Mouse (Mus musculus) G1E (cell line): ENCODE data around the gene Cntrob. TPM values are rescaled to one million over a fixed set of nuclear protein-coding genes. Genes with fewer than 3 reads are reported as not detected.
A peak's percentile ranks its signal among the peaks of the same experiment; 100 is the strongest.

Source experiments
- ATAC-seq: 2 replicates; pipeline ENCODE4 v1.8.0; 2016; ENCODE audit warnings: mild to moderate bottlenecking; ENCODE audit not compliant: insufficient number of reproducible peaks, poor library complexity, low FRiP score, severe bottlenecking; ENCODE audit errors: extremely low read depth
- DNase-seq: peaks from one replicate; pipeline ENCODE4 v3.0.0; 2012; ENCODE audit warnings: low spot score
- H3K27me3 ChIP-seq: 2 replicates; pipeline ENCODE4 v1.6.1; 2012; ENCODE audit warnings: mild to moderate bottlenecking, low read length, inconsistent platforms; ENCODE audit not compliant: insufficient read depth
- H3K36me3 ChIP-seq: replicated peaks from 2 replicates; pipeline ENCODE3; 2012; ENCODE audit warnings: mild to moderate bottlenecking, inconsistent platforms
- H3K4me1 ChIP-seq: 2 replicates; pipeline ENCODE4 v1.6.1; 2012; ENCODE audit warnings: low read depth, low read length, inconsistent platforms, mixed read lengths; ENCODE audit not compliant: insufficient read depth
- H3K4me3 ChIP-seq: 2 replicates; pipeline ENCODE4 v1.5.1; 2012; ENCODE audit warnings: low read depth, mild to moderate bottlenecking, inconsistent platforms, low read length, moderate library complexity, mixed read lengths
- H3K9me3 ChIP-seq: replicated peaks from 2 replicates; pipeline ENCODE4 v1.6.1; 2012; ENCODE audit warnings: inconsistent platforms
- CTCF ChIP-seq: IDR thresholded peaks from 2 replicates; pipeline ENCODE4 v1.5.1; 2012; ENCODE audit warnings: low read depth, low read length, inconsistent platforms, mixed read lengths
- GATA1 ChIP-seq: IDR thresholded peaks from 2 replicates; pipeline ENCODE4 v1.6.1; 2012; ENCODE audit warnings: borderline replicate concordance, low read length, inconsistent platforms, mixed read lengths
- GATA2 ChIP-seq: IDR thresholded peaks from 2 replicates; pipeline ENCODE4 v1.6.1; 2012; ENCODE audit warnings: low read depth, low read length, inconsistent platforms, borderline replicate concordance
- POLR2AphosphoS5 ChIP-seq: IDR thresholded peaks from 2 replicates; pipeline ENCODE4 v1.6.1; 2012; ENCODE audit warnings: low read depth, low read length, inconsistent platforms; ENCODE audit not compliant: insufficient replicate concordance
- TAL1 ChIP-seq: conservative IDR thresholded peaks from 2 replicates; pipeline ENCODE4 v1.6.1; 2012; ENCODE audit warnings: low read depth, low read length, inconsistent platforms, mixed read lengths
- polyA plus RNA-seq: library from polyadenylated mRNA; stranded (reverse); fragments of >175 nt; gene quantifications from 2 replicates; pipeline ENCODE4 v1.2.3, GENCODE M21; 2012
- total RNA-seq, 2 experiments: library from RNA; stranded (forward) in 1 of 2; stranded (reverse) in 1 of 2; fragments of 200-1000 nt in 1 of 2; fragments of >200 nt in 1 of 2; fragmentation: Nextera tagmentation in 1 of 2; gene quantifications; 2 replicates each; pipeline ENCODE4 v1.2.3; 2014 to 2017

Cntrob gene
- total and polyA plus RNA-seq, 3 experiments: 26.0 to 30.8 (median 30.3) TPM

GRCm38 (mm10) chr11:69369215-69369989 is 45.8 kb upstream of the Cntrob start, which contains the start of gene Chd3:
Gene Chd3 (minus strand): TSS chr11:69369406.
- Histone ChIP-seq H3K27me3 (no peaks in the 10 kb centered on the region), H3K9me3 (no peaks in the 10 kb centered on the region), H3K4me3 (peak within 1 kb of the TSS; percentile 84), H3K4me1 (peaks cover 77% of the 10 kb centered on the region), H3K36me3 (peaks cover 26% of the 10 kb centered on the region)
- no peak for TF ChIP-seq TAL1
- TF ChIP-seq CTCF: no peak
- TF ChIP-seq GATA2: no peak
- no peak for TF ChIP-seq POLR2AphosphoS5
- no peak for TF ChIP-seq GATA1
- DNase-seq (peak; percentile 25), ATAC-seq (no peak)

GRCm38 (mm10) chr11:69368356-69369214 is 45.0 kb upstream of the Cntrob start:
- DNase-seq (peak; percentile 52), ATAC-seq (no peak)
- no peaks in the 10 kb centered on the region for H3K27me3 ChIP-seq
- no peaks in the 10 kb centered on the region for H3K9me3 ChIP-seq
- TF ChIP-seq CTCF (no peak), TAL1 (no peak), GATA2 (no peak), POLR2AphosphoS5 (no peak), GATA1 (no peak)
- peaks cover 35% of the 10 kb centered on the region for H3K36me3 ChIP-seq
- H3K4me1 ChIP-seq: peaks cover 71% of the 10 kb centered on the region
- H3K4me3 ChIP-seq: peak overlapping the region; percentile 84

- Histone ChIP-seq H3K27me3 (no peaks in the 10 kb centered on the region), H3K36me3 (peaks cover 43% of the 10 kb centered on the region), H3K9me3 (no peaks in the 10 kb centered on the region), H3K4me1 (peaks cover 63% of the 10 kb centered on the region), H3K4me3 (peak overlapping the region; percentile 84)
- DNase-seq (peak; percentile 12), ATAC-seq (no peak)
- TF ChIP-seq POLR2AphosphoS5 (no peak), CTCF (no peak), TAL1 (no peak), GATA2 (no peak), GATA1 (no peak)
Measured at GRCm38 (mm10) chr11:69367616-69368355, 44.2 kb upstream of the Cntrob start.

DNA sequence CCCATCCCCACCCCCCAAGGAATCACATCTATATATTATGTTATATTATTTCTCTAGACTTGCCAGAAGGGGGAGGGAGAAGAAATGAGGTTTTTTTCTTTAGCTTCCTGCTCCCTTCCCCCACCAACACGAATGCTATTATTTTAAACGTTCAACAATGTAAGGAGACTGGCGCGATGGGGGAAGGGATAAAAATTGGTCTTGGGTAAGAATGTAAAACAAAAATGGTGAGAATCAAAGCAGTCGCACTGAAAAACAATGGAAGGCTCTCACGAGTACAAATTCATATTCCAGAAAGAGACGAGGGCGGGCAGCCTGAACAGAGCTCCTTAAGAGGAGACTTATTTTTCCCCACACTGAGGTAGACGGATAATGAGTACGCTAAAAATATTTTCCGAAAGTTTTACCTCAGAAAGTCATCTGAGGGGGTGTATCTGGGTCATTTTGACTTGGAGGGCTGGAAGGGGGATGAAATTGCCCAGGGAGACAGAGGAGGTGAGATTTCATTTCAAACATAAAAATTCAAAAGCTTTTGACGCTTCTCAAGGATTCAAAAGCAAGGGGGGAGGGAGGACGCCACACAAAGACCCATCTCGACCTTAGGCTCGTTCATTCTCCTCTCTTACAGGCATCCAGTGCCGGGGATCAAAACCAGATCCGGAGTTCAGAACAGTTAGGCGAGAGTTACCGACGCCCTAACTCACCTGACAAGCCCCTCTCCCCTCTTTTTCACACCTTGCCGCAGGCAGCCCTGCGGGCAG is 43.5 kb upstream of the Cntrob start:
- Histone ChIP-seq H3K4me1 (peaks cover 55% of the 10 kb centered on the region), H3K36me3 (peaks cover 49% of the 10 kb centered on the region), H3K4me3 (peak overlapping the region; percentile 84), H3K27me3 (no peaks in the 10 kb centered on the region), H3K9me3 (no peaks in the 10 kb centered on the region)
- TF ChIP-seq GATA1: no peak
- no peak for TF ChIP-seq POLR2AphosphoS5
- no peak for TF ChIP-seq CTCF
- DNase-seq (peak; percentile 15), ATAC-seq (no peak)

GRCm38 (mm10) chr11:69366157-69366854 is 42.7 kb upstream of the Cntrob start:
- H3K27me3 ChIP-seq: no peaks in the 10 kb centered on the region
- H3K36me3 ChIP-seq: peaks cover 49% of the 10 kb centered on the region
- TF ChIP-seq TAL1: no peak
- peak overlapping the region; percentile 70 for H3K4me3 ChIP-seq
- no peaks in the 10 kb centered on the region for H3K9me3 ChIP-seq
- ATAC-seq (peak; percentile 80), DNase-seq (peak; percentile 88)
- H3K4me1 ChIP-seq: peaks cover 48% of the 10 kb centered on the region
